Mouse (Mus musculus): ENCODE results near the gene Rufy1. TPM values are rescaled to one million over a fixed set of nuclear protein-coding genes. Genes with fewer than 3 reads are reported as not detected.
"Not testable (repeated sequence)": the region's sequence is repeated elsewhere in the genome, so short reads cannot be mapped to it uniquely, and the experiment has no call there.

Gene Rufy1
- polyA plus RNA-seq, 1 experiment = 12.5 TPM

- TF ChIP-seq CTCF (IDR thresholded peaks at IDR 0.05; ENCODE audit: control insufficient read depth, insufficient read depth, low read length) = no peak
- no peak for TF ChIP-seq POLR2A (IDR thresholded peaks at IDR 0.05; ENCODE audit: borderline replicate concordance, control insufficient read depth, low read depth, low read length)
- Histone ChIP-seq H3K27ac (ENCODE audit: control insufficient read depth, insufficient read depth, low read depth, low read length, poor library complexity) (no peak overlapping the region), H3K4me1 (ENCODE audit: control insufficient read depth, insufficient read depth, low read length) (peaks cover 5% of the 10 kb centered on the region; the same call in 1 of the 2 replicates), H3K4me3 (replicated peaks; ENCODE audit: control insufficient read depth, low read depth, low read length) (no peak overlapping the region)
Observed at GRCm38 (mm10) chr11:50373086-50373485, 57.8 kb downstream of the Rufy1 start.

GRCm38 (mm10) chr11:50371911-50372310 is 59.0 kb downstream of the Rufy1 start:
- H3K4me3 ChIP-seq (replicated peaks; ENCODE audit: control insufficient read depth, low read depth, low read length) = no peak overlapping the region
- WGBS = 91% methylated on average over 1 of the region's 1 CpGs
- TF ChIP-seq CTCF (IDR thresholded peaks at IDR 0.05; ENCODE audit: control insufficient read depth, insufficient read depth, low read length) = no peak
- no peak for TF ChIP-seq POLR2A (IDR thresholded peaks at IDR 0.05; ENCODE audit: borderline replicate concordance, control insufficient read depth, low read depth, low read length)
- H3K4me1 ChIP-seq (ENCODE audit: control insufficient read depth, insufficient read depth, low read length) = peaks cover 5% of the 10 kb centered on the region; the same call in 1 of the 2 replicates
- H3K27ac ChIP-seq (ENCODE audit: control insufficient read depth, insufficient read depth, low read depth, low read length, poor library complexity) = no peak overlapping the region

- TF ChIP-seq POLR2A (IDR thresholded peaks at IDR 0.05; ENCODE audit: borderline replicate concordance, control insufficient read depth, low read depth, low read length) = no peak; the same call in 1 of the 2 replicates
- TF ChIP-seq CTCF (IDR thresholded peaks at IDR 0.05; ENCODE audit: control insufficient read depth, insufficient read depth, low read length) = peak; percentile 54
- Histone ChIP-seq H3K4me3 (replicated peaks; ENCODE audit: control insufficient read depth, low read depth, low read length) (peak overlapping the region; percentile 63), H3K27ac (ENCODE audit: control insufficient read depth, insufficient read depth, low read depth, low read length, poor library complexity) (peak overlapping the region; percentile 28; the same call in 1 of the 2 replicates), H3K4me1 (ENCODE audit: control insufficient read depth, insufficient read depth, low read length) (peaks cover 5% of the 10 kb centered on the region; the same call in 1 of the 2 replicates)
- 2% methylated on average over 18 of the region's 18 CpGs for WGBS
Observed at GRCm38 (mm10) chr11:50371399-50371841, 59.5 kb downstream of the Rufy1 start.

GRCm38 (mm10) chr11:50370969-50371368 is 60.0 kb downstream of the Rufy1 start:
- Histone ChIP-seq H3K27ac (ENCODE audit: control insufficient read depth, insufficient read depth, low read depth, low read length, poor library complexity) (no peak overlapping the region), H3K4me1 (ENCODE audit: control insufficient read depth, insufficient read depth, low read length) (peaks cover 4% of the 10 kb centered on the region; the same call in 1 of the 2 replicates), H3K4me3 (replicated peaks; ENCODE audit: control insufficient read depth, low read depth, low read length) (no peak overlapping the region)
- 72% methylated on average over 4 of the region's 4 CpGs for WGBS
- TF ChIP-seq POLR2A (IDR thresholded peaks at IDR 0.05; ENCODE audit: borderline replicate concordance, control insufficient read depth, low read depth, low read length) (no peak), CTCF (IDR thresholded peaks at IDR 0.05; ENCODE audit: control insufficient read depth, insufficient read depth, low read length) (no peak)

- Histone ChIP-seq H3K4me3 (replicated peaks; ENCODE audit: control insufficient read depth, low read depth, low read length) (no peak overlapping the region), H3K27ac (ENCODE audit: control insufficient read depth, insufficient read depth, low read depth, low read length, poor library complexity) (peak overlapping the region; percentile 61; the same call in 1 of the 2 replicates), H3K4me1 (ENCODE audit: control insufficient read depth, insufficient read depth, low read length) (peaks cover 4% of the 10 kb centered on the region; the same call in 1 of the 2 replicates)
- 55% methylated on average over 5 of the region's 5 CpGs for WGBS
- no peak for TF ChIP-seq POLR2A (IDR thresholded peaks at IDR 0.05; ENCODE audit: borderline replicate concordance, control insufficient read depth, low read depth, low read length)
- TF ChIP-seq CTCF (IDR thresholded peaks at IDR 0.05; ENCODE audit: control insufficient read depth, insufficient read depth, low read length) = no peak
Observed at GRCm38 (mm10) chr11:50369360-50369911, 61.5 kb downstream of the Rufy1 start.

- WGBS = 91% methylated on average over 9 of the region's 9 CpGs
- Histone ChIP-seq H3K27ac (ENCODE audit: control insufficient read depth, insufficient read depth, low read depth, low read length, poor library complexity) (no peak overlapping the region), H3K4me3 (replicated peaks; ENCODE audit: control insufficient read depth, low read depth, low read length) (no peak overlapping the region), H3K4me1 (ENCODE audit: control insufficient read depth, insufficient read depth, low read length) (peaks cover 4% of the 10 kb centered on the region; the same call in 1 of the 2 replicates)
- TF ChIP-seq POLR2A (IDR thresholded peaks at IDR 0.05; ENCODE audit: borderline replicate concordance, control insufficient read depth, low read depth, low read length) = no peak
Observed at GRCm38 (mm10) chr11:50367531-50367930, 63.4 kb downstream of the Rufy1 start.

- Histone ChIP-seq H3K4me3 (replicated peaks; ENCODE audit: control insufficient read depth, low read depth, low read length) (no peak overlapping the region), H3K27ac (ENCODE audit: control insufficient read depth, insufficient read depth, low read depth, low read length, poor library complexity) (no peak overlapping the region)
- TF ChIP-seq CTCF (IDR thresholded peaks at IDR 0.05; ENCODE audit: control insufficient read depth, insufficient read depth, low read length) (no peak), POLR2A (IDR thresholded peaks at IDR 0.05; ENCODE audit: borderline replicate concordance, control insufficient read depth, low read depth, low read length) (no peak)
Observed at GRCm38 (mm10) chr11:50365322-50365721, 65.6 kb downstream of the Rufy1 start.

GRCm38 (mm10) chr11:50364548-50364947 is 66.4 kb downstream of the Rufy1 start:
- Histone ChIP-seq H3K4me3 (replicated peaks; ENCODE audit: control insufficient read depth, low read depth, low read length) (no peak overlapping the region), H3K27ac (ENCODE audit: control insufficient read depth, insufficient read depth, low read depth, low read length, poor library complexity) (no peak overlapping the region), H3K4me1 (ENCODE audit: control insufficient read depth, insufficient read depth, low read length) (peaks cover 4% of the 10 kb centered on the region; the same call in 1 of the 2 replicates)
- WGBS = 3% methylated on average over 4 of the region's 4 CpGs
- TF ChIP-seq CTCF (IDR thresholded peaks at IDR 0.05; ENCODE audit: control insufficient read depth, insufficient read depth, low read length) = peak; percentile 72
- no peak for TF ChIP-seq POLR2A (IDR thresholded peaks at IDR 0.05; ENCODE audit: borderline replicate concordance, control insufficient read depth, low read depth, low read length)

More at GRCm38 (mm10) chr11:50365322-50365721, 65.6 kb downstream of the Rufy1 start:
- H3K4me1 ChIP-seq (ENCODE audit: control insufficient read depth, insufficient read depth, low read length) = peaks cover 4% of the 10 kb centered on the region; the same call in 1 of the 2 replicates

GRCm38 (mm10) chr11:50361282-50361681 is 69.6 kb downstream of the Rufy1 start:
- 70% methylated on average over 1 of the region's 1 CpGs for WGBS
- not testable (repeated sequence) for H3K27ac ChIP-seq (ENCODE audit: control insufficient read depth, insufficient read depth, low read depth, low read length, poor library complexity)

More at GRCm38 (mm10) chr11:50361282-50361681, 69.6 kb downstream of the Rufy1 start:
- H3K4me3 ChIP-seq (replicated peaks; ENCODE audit: control insufficient read depth, low read depth, low read length); H3K4me1 ChIP-seq (ENCODE audit: control insufficient read depth, insufficient read depth, low read length): not testable (repeated sequence)

Data from bone marrow, adult 2 months (tissue).